Mouse (Mus musculus) frontal cortex, postnatal 25 days (tissue): ENCODE data around the gene Fermt1.

Experiments
- DNase-seq, 2 experiments: peaks; one replicate each; pipeline ENCODE4 v3.0.0; 2022; ENCODE audit warnings: low spot score in 2 of 2

Fermt1 gene

GRCm38 (mm10) chr2:132922076-132922873 is 23.4 kb downstream of the Fermt1 start:
- no peak for DNase-seq

GRCm38 (mm10) chr2:132914785-132915184 is 30.9 kb downstream of the Fermt1 start:
- no peak for DNase-seq

- DNase-seq = no peak
Measured at GRCm38 (mm10) chr2:132906763-132907162, 38.9 kb downstream of the Fermt1 start.

- DNase-seq = no peak
Measured at GRCm38 (mm10) chr2:132904961-132905360, 40.7 kb downstream of the Fermt1 start.

- DNase-seq = peak in 1 of 2 experiments; percentile 42
Measured at GRCm38 (mm10) chr2:132903498-132903897, 42.2 kb downstream of the Fermt1 start.

GRCm38 (mm10) chr2:132902056-132902455 is 43.6 kb downstream of the Fermt1 start:
- no peak for DNase-seq

- DNase-seq = no peak
Measured at GRCm38 (mm10) chr2:132901636-132902035, 44.1 kb downstream of the Fermt1 start.

- DNase-seq = no peak
Measured at GRCm38 (mm10) chr2:132900596-132900995, 45.1 kb downstream of the Fermt1 start.

- DNase-seq = no peak
Measured at GRCm38 (mm10) chr2:132898211-132898610, 47.5 kb downstream of the Fermt1 start.

- DNase-seq = no peak
Measured at GRCm38 (mm10) chr2:132893826-132894225, 51.9 kb downstream of the Fermt1 start.

- no peak for DNase-seq
Measured at GRCm38 (mm10) chr2:132885312-132885711, 60.4 kb downstream of the Fermt1 start.

- DNase-seq = no peak
Measured at GRCm38 (mm10) chr2:132884303-132884967, 61.3 kb downstream of the Fermt1 start.

- DNase-seq = no peak
Measured at GRCm38 (mm10) chr2:132880844-132881645, 64.7 kb downstream of the Fermt1 start, which contains the start of gene Lrrn4. Gene Lrrn4 (minus strand): TSS chr2:132880891.

- DNase-seq = no peak
Measured at GRCm38 (mm10) chr2:132879261-132880044, 66.3 kb downstream of the Fermt1 start.

- DNase-seq = no peak
Measured at GRCm38 (mm10) chr2:132876991-132877390, 68.7 kb downstream of the Fermt1 start.

GRCm38 (mm10) chr2:132873657-132874326 is 71.9 kb downstream of the Fermt1 start:
- DNase-seq = no peak

GRCm38 (mm10) chr2:132871663-132872062 is 74.0 kb downstream of the Fermt1 start:
- no peak for DNase-seq

- no peak for DNase-seq
Measured at GRCm38 (mm10) chr2:132870286-132870685, 75.4 kb downstream of the Fermt1 start.

GRCm38 (mm10) chr2:132869682-132870081 is 76.0 kb downstream of the Fermt1 start:
- DNase-seq = no peak

GRCm38 (mm10) chr2:132867521-132867920 is 78.2 kb downstream of the Fermt1 start:
- DNase-seq = no peak

- DNase-seq = no peak
Measured at GRCm38 (mm10) chr2:132863325-132863724, 82.4 kb downstream of the Fermt1 start.
